Mouse (Mus musculus) liver, embryonic 14.5 days (tissue): Measurements from ENCODE around the gene 4933428G20Rik. TPM values are rescaled to one million over a fixed set of nuclear protein-coding genes. Genes with fewer than 3 reads are reported as not detected.

Experiments
- ATAC-seq: fragments of 200-750 bp; cut with Nextera tagmentation; 2 replicates; pipeline ENCODE4 v1.8.0; 2017; ENCODE audit warnings: moderate number of reproducible peaks, mild to moderate bottlenecking, moderate library complexity; ENCODE audit not compliant: insufficient read depth
- DNase-seq, 3 experiments: peaks; one replicate each; pipeline ENCODE4 v3.0.0-alpha.2; 2012 to 2013; ENCODE audit warnings: low read depth in 3 of 3, low spot score in 3 of 3
- H3K27ac ChIP-seq: fragments of 300-500 bp; sonication (generic); 2 replicates; pipeline ENCODE4 v1.5.1; 2014; ENCODE audit warnings: moderate library complexity, mild to moderate bottlenecking, control low read depth, inconsistent platforms
- H3K27me3 ChIP-seq: fragments of 300-500 bp; sonication (generic); 2 replicates; pipeline ENCODE4 v1.6.1; 2014; ENCODE audit warnings: mild to moderate bottlenecking, low read length, moderate library complexity; ENCODE audit not compliant: control insufficient read depth, insufficient read depth
- H3K36me3 ChIP-seq: fragments of 300-500 bp; sonication (generic); replicated peaks from 2 replicates; pipeline ENCODE4 v1.6.1; 2014; ENCODE audit warnings: low read depth; ENCODE audit not compliant: control insufficient read depth, insufficient read depth
- H3K4me1 ChIP-seq, 2 experiments: fragments of 200-500 bp in 1 of 2; fragments of 300-500 bp in 1 of 2; sonication (generic) in 1 of 2; replicated peaks; 2 replicates each; pipeline ENCODE4 v1.6.1; 2012 to 2014; ENCODE audit warnings: antibody characterized with exemption in 1 of 2, inconsistent platforms in 1 of 2, low read length in 1 of 2; ENCODE audit not compliant: control insufficient read depth in 2 of 2, insufficient read depth in 2 of 2
- H3K4me2 ChIP-seq: fragments of 300-500 bp; sonication (generic); 2 replicates; pipeline ENCODE4 v1.6.1; 2014; ENCODE audit warnings: low read depth, mild to moderate bottlenecking, control low read depth, moderate library complexity
- H3K4me3 ChIP-seq, 2 experiments: fragments of 200-500 bp in 1 of 2; fragments of 300-500 bp in 1 of 2; sonication (generic) in 1 of 2; 2 replicates each; pipeline ENCODE4 v1.5.1; 2012 to 2014; ENCODE audit warnings: low read depth in 2 of 2, low read length in 2 of 2, mild to moderate bottlenecking in 2 of 2, control low read depth in 1 of 2, inconsistent platforms in 1 of 2, moderate library complexity in 1 of 2; ENCODE audit not compliant: insufficient read depth in 1 of 2
- H3K9ac ChIP-seq: fragments of 300-500 bp; sonication (generic); replicated peaks from 2 replicates; pipeline ENCODE4 v1.6.1; 2014; ENCODE audit warnings: mild to moderate bottlenecking, control low read depth, moderate library complexity
- H3K9me3 ChIP-seq: fragments of 300-500 bp; sonication (generic); 2 replicates; pipeline ENCODE4 v1.6.1; 2016; ENCODE audit warnings: low read length, mixed read lengths; ENCODE audit not compliant: control insufficient read depth
- CTCF ChIP-seq: IDR thresholded peaks from 2 replicates; pipeline ENCODE4 v1.5.1; 2016; ENCODE audit warnings: antibody characterized with exemption, low read depth, control low read depth
- EP300 ChIP-seq: IDR thresholded peaks from 2 replicates; pipeline ENCODE4 v1.6.1; 2016; ENCODE audit warnings: antibody characterized with exemption, low read depth
- WGBS: fragments of 180-500 bp; shearing (Covaris S2); extraction: QIAGEN DNeasy Blood & Tissue Kit; methylation state at CpG from one replicate; pipeline ENCODE4 v1.1.7; 2014; ENCODE audit not compliant: insufficient replicate concordance; 5-methylcytosine and 5-hydroxymethylcytosine counted together
- polyA plus RNA-seq, 2 experiments: library from polyadenylated mRNA; depleted of rRNA in 1 of 2; stranded (reverse) in 1 of 2; unstranded in 1 of 2; fragments of >200 nt; fragmentation: Nextera tagmentation in 1 of 2; extraction: Ambion mirVana in 1 of 2; gene quantifications; 2 replicates each; pipeline versions ENCODE4 v1.2.1 to v1.2.3; 2012 to 2014

The 4933428G20Rik gene
- polyA plus RNA-seq, 2 experiments, result 0.02 TPM; not detected in 1

DNA sequence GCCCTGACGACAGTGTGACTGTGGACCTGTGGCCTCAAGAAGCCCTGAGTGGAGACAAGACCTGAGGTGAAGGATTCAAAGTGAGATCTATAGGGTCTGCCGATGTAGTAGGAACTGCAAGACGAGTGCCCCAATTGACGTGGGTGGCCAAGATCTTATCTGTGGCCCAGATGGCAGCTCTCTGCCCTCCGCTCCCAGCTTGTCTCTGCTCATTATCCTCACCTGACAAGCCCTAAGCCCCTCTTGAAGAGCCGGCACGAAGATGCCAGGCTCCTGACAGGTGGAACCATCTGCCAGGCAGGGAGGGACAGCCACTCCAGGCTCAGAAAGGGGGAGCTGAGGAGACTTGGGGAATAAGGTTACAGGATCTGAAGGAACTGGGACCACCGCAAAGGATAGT lies 32.2 kb upstream of the 4933428G20Rik start:
- Histone ChIP-seq H3K4me3 (no peak overlapping the region), H3K9me3 (no peaks in the 10 kb centered on the region), H3K27ac (no peak overlapping the region), H3K27me3 (peaks cover 60% of the 10 kb centered on the region), H3K4me1 (0 out of 4 replicates have a peak, but pooled peaks cover 0 to 3% of the 10 kb centered on the region in 2 experiments), H3K4me2 (peak overlapping the region; percentile 66), H3K9ac (no peak overlapping the region), H3K36me3 (no peaks in the 10 kb centered on the region)
- no peak for TF ChIP-seq CTCF
- TF ChIP-seq EP300, result no peak
- DNase-seq (no peak), ATAC-seq (no peak)
- 10% methylated on average over 8 of the region's 8 CpGs for WGBS

DNA sequence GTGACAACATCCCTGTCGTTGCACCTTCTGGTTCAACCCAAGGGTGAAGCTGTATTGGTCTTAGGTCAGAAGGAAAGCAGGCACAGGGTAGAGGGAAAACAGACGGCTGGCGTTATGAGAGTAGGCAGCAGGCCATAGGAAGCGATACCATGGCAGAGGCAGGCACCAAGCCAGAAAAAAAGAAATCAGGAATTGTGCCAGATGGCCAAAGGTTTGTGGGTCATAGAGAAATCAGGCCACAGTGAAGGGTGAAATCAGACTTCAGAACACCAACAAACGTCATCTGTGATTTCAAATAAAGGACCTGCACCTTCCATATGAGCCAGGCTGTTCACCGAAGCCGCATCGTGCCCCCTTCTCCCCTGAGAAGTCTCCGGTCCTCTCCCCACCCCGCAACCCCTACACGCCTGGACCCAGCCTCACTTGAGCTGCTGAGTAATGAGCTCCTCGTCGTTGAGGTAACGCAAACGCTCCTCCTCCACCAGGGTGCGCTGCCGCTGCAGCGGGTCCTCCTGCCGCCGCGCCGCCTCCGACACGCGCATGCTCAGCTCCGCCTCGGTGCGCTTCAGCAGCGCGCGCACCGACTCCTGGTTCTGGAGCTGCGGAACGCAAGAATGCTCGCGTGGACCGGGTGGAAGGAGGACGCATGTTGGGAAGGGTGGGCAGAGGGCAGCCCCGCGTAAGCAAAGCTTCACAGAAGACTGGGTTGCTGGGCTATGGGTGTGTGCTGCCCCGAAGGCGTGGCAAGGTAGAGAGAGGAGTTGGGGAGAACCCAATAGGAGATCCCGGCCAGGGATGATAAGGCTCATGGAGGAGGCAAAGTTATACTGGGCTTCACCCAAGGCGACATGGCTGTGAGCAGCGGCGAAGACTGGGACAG lies 31.5 kb upstream of the 4933428G20Rik start:
- H3K27me3 ChIP-seq, result peaks cover 53% of the 10 kb centered on the region

DNA sequence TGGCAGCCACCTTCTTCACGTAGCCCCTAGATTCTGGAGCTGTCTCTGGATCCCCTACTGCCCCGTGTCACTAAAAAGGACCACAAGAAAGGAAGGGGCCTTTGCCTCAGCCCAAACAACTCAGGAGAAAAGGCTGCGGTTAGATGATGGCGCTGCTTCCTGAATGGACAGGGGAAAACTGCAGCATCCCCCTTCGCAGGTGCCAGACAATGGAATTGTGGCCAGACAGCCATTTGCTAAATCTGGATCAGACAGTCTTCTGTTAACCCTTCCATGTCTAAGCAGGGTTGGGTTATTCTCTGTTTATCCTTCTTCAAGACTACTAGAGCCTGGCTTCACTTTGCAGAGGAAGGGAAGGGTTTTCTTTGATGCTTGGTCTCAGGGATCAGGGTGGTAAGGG lies 30.8 kb upstream of the 4933428G20Rik start:
- H3K4me3 ChIP-seq, result no peak overlapping the region
- peaks cover 46% of the 10 kb centered on the region for H3K27me3 ChIP-seq
- 0 out of 4 replicates have a peak, but pooled peaks cover 0 to 3% of the 10 kb centered on the region in 2 experiments for H3K4me1 ChIP-seq
- H3K27ac ChIP-seq, result no peak overlapping the region
- ATAC-seq, result no peak
- no peak for TF ChIP-seq EP300
- TF ChIP-seq CTCF, result no peak
- H3K36me3 ChIP-seq, result no peaks in the 10 kb centered on the region
- DNase-seq, result no peak
- no peaks in the 10 kb centered on the region for H3K9me3 ChIP-seq
- H3K9ac ChIP-seq, result no peak overlapping the region
- no peak overlapping the region for H3K4me2 ChIP-seq
- 29% methylated on average over 5 of the region's 5 CpGs for WGBS

More for the DNA sequence above, 31.5 kb upstream of the 4933428G20Rik start:
- peak; percentile 60 to 69 (median 63) for DNase-seq
- Histone ChIP-seq H3K9me3 (no peaks in the 10 kb centered on the region), H3K9ac (no peak overlapping the region), H3K4me2 (peak overlapping the region; percentile 66), H3K4me3 (peak overlapping the region; percentile 40 to 44), H3K27ac (no peak overlapping the region), H3K4me1 (0 out of 4 replicates have a peak, but pooled peaks cover 0 to 3% of the 10 kb centered on the region in 2 experiments), H3K36me3 (no peaks in the 10 kb centered on the region)
- TF ChIP-seq EP300, result no peak
- peak; percentile 89 for TF ChIP-seq CTCF
- ATAC-seq, result peak; percentile 53; the same call in 1 of the 2 replicates
- whole genome bisulfite sequencing, result 5% methylated on average over 46 of the region's 46 CpGs

DNA sequence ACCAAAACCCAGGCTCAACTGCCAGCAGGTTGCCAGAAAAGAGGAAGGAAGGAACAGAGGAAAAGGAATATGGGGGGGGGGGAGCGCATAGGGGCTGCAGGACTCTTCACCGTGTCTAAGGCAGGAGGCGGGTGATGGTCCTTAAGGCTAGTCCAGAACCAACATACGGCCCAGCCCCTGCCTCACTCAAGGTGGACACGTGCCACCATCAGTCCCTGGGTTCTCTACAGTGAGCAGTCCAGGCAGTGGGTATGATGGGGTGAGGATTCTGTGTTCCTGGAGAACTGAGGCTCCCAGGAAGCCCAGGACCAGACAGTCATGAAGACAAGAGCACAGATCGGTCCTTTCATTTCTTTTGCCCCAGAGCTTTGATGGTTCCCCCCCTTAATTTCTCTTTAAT lies 29.9 kb upstream of the 4933428G20Rik start:
- H3K36me3 ChIP-seq, result no peaks in the 10 kb centered on the region
- peaks cover 37% of the 10 kb centered on the region for H3K27me3 ChIP-seq
- 0 out of 4 replicates have a peak, but pooled peaks cover 0 to 3% of the 10 kb centered on the region in 2 experiments for H3K4me1 ChIP-seq
- no peak for ATAC-seq
- H3K27ac ChIP-seq, result no peak overlapping the region
- no peak overlapping the region for H3K9ac ChIP-seq
- no peak for DNase-seq
- H3K4me3 ChIP-seq, result no peak overlapping the region
- TF ChIP-seq CTCF, result no peak
- no peak for TF ChIP-seq EP300
- H3K9me3 ChIP-seq, result no peaks in the 10 kb centered on the region
- H3K4me2 ChIP-seq, result no peak overlapping the region
- 53% methylated on average over 6 of the region's 6 CpGs for WGBS

DNA sequence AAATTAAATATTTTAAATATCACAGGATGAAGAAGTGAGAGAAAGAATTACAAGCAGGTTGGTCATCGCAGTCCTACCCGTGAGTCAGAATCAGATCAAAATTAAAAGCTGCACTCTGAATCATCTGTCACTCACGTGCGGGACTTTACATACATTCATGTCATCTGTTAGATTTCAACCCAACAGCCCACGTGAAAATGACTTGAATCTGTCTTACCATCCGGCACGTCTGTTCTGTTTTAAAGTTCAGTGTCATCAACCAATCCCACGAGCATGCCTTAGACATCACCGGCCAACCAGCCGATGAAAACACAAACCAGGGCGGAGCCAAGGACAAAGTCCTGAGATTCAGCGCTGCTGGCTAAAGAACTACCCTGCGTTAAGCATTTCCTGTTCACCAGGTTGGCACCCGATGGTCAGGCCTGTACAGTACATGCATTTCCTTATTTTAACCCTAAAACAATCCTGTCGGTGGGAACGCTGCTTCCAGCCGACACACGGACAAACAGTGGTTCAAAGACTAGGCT lies 28.2 kb upstream of the 4933428G20Rik start:
- no peak overlapping the region for H3K9ac ChIP-seq
- DNase-seq (no peak), ATAC-seq (no peak)
- no peak overlapping the region for H3K4me3 ChIP-seq
- 0 out of 4 replicates have a peak, but pooled peaks cover 0 to 3% of the 10 kb centered on the region in 2 experiments for H3K4me1 ChIP-seq
- WGBS, result 60% methylated on average over 18 of the region's 18 CpGs
- H3K27me3 ChIP-seq, result peaks cover 20% of the 10 kb centered on the region
- H3K27ac ChIP-seq, result no peak overlapping the region
- no peaks in the 10 kb centered on the region for H3K36me3 ChIP-seq
- no peaks in the 10 kb centered on the region for H3K9me3 ChIP-seq
- no peak for TF ChIP-seq CTCF
- TF ChIP-seq EP300, result no peak
- no peak overlapping the region for H3K4me2 ChIP-seq
